Mouse (Mus musculus) thymus, postnatal 0 days (tissue): ENCODE measurements around the gene Dock6. TPM values are rescaled to one million over a fixed set of nuclear protein-coding genes. Genes with fewer than 3 reads are reported as not detected.

Experiments
- DNase-seq: peaks from one replicate; pipeline ENCODE4 v3.0.0-alpha.2; 2015; ENCODE audit warnings: low spot score
- polyA plus RNA-seq: library from polyadenylated mRNA; unstranded; fragments of >200 nt; fragmentation: Nextera tagmentation; extraction: Ambion mirVana; gene quantifications from 2 replicates; pipeline ENCODE4 v1.2.1, GENCODE M21; 2015

Dock6 gene
- polyA plus RNA-seq, 1 experiment from 2014 or later = 5.9 TPM

DNA sequence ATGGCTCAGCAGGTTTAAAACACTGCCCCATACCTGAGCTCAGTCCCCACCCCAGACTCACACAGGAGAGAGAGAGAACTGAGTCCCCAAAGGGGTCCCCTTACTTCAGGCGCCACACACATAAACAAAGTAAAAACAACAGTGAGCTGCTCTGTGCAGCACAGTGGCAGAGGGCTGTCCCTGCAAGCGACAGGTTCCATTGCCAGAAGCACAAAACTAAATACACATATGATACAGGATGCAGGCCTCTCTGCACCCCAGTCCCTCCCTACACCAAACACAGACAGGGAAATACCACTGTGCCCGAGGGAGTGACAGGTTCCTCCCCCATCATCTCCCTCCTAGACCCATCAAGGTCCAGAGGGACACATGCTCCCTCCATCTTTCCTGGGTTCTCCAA, 5.0 kb downstream of the Dock6 start:
- DNase-seq = no peak

DNA sequence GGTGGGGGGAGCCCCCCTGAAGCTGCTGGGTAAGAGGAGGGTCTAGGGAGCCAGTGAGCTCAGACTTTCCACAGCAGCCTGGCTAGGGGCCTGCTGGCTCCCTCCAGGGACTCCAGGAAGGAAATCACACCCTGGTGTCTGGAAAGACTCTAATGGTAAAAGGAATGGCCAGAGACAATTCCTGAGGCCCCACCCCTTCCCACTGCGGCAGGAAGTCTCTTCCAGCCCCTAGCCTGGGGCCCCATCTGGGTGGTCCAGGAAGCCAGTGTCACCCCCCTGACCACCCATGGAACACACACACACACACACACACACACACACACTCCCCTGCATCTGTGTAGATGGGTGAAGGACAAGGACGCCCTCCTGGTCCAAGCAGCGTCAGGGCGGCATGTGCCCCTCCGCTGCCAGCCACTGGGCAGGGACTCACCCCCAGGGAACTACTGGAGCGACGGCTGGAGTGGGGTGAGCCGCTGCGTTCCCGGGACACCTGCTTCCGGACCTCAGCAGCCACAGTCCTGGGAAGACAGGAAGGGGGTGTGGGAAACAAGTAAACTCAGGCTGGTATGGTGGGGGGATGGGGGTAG, 5.6 kb downstream of the Dock6 start:
- DNase-seq = no peak

DNA sequence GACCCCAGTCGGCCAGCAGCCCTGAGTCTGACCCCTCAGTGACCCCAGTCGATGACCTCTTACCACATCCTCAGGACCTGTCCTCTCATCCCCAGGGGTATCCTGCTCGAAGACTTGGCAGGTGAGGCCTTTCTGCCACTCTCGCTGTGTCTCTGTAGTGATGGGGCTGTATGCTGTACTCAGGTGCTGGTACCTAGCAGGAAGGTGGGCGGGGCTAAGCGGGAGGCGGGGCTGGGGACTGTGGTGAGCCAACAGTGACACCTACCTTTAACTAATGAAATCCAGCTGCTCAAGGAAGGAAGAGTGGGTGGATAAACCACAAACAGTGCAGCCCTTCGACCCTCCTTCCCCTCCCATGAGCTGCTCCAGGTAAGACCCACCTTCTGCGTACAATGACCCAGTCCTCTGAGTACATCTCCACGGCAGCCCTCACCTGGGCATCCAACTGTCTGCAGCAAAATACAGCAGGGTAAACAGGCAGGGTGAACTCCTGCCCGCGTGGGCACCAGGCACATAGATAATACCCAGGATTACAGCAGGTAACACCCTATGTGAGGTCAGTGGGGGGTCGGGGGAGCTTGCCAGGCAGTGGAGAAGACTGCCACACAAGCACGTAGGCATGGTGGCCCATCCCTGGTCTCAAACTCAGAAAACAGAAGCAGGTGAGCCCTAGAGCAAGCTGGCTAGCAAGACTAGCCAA, 6.9 kb downstream of the Dock6 start:
- DNase-seq = no peak

DNA sequence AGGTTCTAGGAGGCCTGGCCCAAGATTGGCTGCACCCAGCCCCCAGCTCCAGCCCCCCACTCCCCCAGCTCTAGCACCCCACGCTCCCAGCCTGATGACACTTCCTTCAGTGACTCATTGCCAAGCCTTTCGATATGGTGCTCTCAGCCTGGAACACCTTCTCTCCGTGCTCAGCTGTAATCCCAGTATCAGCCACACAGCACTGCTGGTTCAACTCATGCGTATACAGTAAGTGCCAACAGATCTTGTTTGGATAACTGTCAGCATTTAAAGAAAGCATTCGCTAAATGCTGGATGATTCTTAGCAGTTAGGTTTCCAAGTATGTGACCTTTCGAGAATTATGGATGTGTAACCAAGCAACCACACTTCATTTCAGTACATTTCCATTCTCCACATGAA, 9.3 kb downstream of the Dock6 start:
- DNase-seq = no peak

DNA sequence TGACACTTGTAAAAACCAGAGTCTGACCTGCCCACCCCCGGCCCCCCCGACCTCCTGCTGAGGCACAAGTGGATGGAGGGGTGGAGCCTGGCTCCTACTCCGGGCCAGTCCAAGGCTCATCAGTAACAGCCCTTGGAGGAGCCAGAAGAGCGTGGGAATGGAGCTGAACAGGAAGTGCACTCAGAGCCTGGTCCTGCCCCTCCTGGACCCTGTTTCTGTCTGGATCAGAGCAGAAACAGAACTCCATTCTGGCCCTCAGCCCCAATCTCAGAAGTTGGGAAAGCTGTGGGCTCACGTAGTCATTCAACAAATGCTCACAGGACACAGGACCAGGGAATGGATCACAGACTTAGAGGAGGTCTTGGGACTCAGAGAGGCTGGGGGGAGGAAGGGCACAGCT, 10.0 kb downstream of the Dock6 start:
- DNase-seq = no peak

DNA sequence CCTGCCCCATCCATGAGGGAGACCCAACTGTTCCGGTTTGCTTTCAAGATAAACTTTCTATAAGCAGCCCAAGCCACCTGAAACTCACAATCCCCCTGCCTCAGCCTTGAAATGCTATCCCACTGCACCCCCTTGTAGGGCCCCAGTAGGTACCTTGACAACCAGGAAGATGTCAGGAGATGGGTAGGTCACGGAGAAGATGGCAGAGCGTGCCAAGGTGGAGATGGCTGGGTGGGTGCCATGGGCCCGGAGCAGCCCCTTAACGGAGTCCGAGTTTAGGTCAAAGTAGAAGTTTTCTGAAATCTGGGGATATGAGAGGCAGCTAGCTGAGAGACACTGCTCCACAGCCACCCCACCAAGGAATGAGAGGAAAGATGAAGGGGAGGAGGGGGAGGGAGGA, 11.1 kb downstream of the Dock6 start:
- no peak for DNase-seq

DNA sequence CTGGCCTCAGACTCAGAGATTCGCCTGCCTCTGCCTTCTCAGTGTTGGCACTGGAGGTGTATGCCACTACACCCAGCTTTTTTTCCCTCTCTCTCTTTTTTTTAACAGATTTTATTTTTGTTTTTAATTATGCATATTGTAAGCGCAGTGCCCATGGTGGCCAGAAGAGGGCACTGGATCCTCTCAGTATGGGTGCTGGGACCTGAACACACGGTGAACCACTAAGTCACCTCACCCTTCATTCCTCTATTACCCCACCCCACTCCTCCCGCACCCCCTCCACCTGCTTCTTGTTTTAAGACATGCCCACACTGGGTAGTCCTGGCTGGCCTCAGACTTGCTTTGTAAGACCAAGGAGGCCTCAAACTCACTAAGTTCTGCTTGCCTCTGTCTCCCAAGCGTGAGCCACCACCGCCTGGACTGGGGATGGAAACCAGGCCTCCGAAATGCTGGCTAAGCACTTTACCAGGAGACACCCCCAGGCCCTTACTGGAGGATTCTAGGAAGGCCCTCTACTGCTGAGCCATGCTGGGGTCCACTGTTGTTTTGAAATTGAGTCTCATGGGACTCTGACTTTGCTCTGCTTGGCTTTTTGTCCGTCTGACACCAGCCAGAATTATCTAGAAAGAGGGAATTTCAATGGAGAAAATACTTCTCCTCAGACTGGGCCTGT, 12.2 kb downstream of the Dock6 start:
- peak; percentile 56 for DNase-seq

DNA sequence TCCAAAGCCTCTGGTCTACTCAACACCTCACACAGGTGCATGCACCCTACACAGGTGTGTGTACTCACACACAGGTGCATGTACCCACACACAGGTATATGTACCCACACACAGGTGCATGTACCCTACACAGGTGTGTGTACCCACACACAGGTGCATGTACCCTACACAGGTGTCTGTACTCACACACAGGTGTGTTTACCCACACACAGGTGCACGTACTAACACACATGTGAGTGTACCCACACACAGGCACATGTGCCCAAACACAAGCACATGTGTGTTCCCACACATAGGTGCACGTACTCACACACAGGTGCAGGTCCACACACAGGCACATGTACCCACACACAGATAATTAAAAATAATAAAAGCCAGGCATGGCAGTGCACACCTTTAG, 14.7 kb downstream of the Dock6 start:
- no peak for DNase-seq

DNA sequence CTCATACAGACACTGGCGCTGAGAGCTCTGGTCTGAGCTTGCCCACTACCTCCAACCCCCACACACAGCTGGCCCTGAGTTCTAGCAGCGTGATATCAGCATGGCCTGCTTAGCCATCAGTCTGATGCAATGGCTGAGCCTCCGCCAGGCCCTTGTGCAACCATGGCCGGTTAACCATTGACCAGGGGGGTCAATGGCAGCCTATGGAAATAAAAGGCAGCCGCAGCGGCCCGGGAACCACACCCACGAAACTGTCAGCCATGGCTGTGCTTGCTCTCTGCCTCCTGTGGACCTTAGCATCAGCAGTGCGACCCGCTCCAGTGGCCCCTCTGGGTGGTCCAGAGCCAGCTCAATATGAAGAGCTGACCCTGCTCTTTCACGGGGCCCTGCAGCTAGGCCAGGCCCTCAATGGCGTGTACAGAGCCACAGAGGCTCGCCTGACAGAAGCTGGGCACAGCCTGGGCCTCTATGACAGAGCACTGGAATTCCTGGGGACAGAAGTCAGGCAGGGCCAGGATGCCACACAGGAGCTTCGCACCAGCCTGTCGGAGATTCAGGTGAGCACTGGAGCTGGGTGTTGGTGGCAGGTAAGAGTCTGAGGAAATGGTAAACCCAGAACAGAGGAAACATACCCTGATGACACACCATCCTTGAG, 17.1 kb downstream of the Dock6 start, which contains the start of gene Angptl8:
Gene Angptl8 (plus strand): TSS at position 253 of the 655 bp plus-strand sequence.
- DNase-seq = no peak

DNA sequence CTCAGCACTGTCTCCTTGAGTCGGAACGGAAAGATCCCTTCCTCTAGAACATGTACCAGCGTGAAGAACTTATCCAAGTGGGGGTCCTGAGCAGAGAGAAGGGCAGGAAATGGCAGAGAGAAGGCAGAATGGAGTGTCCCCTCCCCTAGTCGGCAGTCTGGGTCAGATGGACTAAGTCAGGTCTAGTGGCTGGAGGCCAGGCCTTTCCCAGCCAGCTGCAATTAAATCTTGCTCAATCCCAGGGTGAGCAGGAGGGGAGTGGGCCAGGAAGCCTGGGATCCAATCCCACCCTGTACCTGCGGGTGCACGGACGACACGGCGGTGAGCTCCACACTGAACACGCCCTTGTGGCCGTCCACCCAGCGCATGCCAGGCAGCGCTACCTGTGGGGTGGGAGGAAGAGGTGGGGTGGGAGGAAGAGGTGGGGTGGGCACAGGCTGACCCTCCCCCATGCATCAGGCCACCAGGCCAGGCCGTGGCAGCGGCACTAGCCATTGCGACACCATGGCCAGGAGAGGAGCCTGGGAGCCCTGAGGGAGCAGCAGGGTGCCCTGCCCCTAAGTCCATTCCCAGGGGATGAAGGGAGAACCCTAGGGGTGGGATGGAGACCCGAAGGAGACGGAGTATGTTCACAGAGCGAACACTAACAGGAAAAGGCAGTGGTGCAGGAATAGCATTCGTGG, 20.7 kb downstream of the Dock6 start:
- DNase-seq = no peak

DNA sequence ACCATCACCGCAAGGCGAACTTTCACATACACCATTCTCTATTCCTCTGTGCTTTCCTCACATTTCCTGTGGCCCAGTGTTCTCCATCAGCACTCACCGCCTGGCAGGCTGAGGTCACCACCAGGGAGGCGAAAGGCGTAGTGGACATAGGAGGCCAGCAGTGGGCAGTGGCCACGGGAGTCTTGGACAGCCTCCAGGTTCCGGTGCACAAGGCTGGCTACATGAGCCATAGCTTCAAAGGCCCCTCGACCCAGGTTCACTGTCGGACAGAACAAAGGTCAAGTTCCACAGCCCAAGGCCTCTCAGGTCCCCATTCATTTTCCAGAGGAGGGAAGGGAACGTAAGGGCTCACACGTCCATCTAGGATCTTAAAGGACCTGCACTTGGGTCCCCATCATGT, 21.5 kb downstream of the Dock6 start:
- DNase-seq = no peak

DNA sequence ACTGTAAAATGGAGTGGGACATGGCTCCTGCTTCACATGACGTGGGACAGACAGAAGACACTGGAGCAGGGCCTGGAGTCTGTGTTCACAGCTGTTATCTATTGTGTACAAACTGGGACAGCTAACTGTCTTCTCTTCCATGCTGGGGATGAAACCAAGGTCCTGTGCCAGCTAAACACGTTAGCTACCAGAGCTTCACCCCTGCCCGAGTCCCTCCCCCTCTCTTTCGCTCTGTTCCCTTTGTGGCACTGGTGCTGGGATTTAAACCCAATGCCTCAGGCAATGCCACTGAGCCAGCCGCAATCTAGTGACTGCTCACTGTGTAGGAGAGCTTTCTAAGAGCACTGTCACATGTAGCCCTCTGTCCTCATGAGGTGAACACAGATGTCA, 22.0 kb downstream of the Dock6 start:
- DNase-seq = no peak

DNA sequence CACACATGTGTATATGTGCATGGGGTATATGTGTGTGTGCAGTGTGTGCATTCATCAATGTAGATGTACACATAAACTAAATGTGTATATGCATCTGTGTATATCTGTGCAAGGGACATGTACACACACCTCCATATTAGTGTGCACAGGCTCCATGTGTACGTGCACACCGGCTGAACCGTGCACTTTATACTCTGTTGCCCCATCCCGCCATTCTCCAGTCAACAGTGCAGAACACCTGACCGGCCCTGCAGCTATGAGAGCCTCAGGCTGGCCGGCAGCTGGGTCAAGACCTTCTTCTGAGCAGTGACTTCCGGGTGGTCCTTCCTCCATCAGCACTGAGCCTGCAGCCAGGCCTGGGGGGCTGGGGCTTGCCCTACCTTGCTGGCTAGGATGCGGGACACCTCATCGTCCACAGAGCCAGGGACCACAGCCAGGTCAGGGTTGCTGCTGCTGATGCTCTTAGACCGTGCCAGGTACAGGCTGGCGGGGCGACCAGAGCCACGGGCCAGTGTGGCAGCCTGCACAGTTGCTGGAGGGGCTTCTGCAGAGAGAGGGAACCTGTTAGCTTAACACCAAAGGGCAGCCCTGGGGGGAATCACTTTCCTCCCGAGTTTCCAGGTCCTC, 22.5 kb downstream of the Dock6 start:
- no peak for DNase-seq

DNA sequence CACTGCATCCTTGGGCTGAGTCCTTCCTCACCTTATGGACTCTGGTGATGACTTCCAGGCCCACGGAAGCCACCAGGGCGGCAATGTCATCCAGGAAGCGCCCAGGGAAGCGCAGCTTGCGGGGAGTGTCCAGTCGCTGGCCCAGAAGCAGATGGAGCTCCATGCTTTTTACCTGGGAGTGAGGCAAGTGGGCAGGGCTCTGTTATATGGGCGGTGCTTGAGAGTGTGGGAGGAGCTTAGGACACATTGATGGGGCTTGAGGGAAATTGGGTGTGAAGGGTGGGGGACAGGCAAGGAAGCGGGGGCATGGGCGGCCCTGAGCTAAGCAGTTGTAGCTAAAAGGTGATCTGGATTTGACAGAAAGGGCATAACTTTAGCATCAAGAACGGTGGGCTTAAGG, 28.1 kb downstream of the Dock6 start:
- DNase-seq = no peak

DNA sequence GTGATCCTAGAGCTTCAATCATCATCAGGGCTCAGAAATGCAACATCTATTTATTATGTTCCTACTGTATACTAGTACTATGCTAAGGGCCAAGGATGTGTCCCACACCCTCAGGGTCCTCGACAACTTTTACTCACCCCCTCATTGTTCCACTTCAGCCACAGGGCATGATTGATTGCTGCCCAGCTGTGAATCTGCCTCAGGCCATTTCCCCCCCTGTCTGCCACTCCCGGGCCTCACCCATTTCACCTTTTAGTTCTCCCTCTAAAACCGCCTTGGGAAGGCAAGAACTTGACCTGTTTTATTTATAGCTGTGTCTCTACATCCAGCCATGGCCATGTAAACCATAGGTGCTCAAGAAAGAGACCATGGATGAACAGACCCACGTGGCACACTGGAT, 28.5 kb downstream of the Dock6 start:
- DNase-seq = no peak

DNA sequence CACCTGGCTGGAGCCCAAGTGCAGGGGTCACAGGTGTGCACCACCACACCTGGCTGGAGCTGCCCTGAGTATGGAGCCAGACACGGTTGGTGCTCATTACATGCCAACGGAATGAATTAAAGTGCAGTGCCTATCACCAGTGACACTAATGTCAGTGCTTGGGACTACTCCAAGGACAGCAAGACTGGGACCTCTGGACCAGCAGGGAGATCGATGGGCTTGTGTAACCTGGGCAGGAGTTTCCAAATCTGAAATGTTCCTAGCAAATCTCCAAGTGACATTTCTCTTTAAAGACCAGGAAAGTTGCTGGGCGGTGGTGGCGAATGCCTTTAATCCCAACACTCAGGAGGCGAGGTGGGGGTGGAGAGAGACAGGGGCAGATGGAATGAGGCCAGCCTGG, 29.7 kb downstream of the Dock6 start:
- no peak for DNase-seq

DNA sequence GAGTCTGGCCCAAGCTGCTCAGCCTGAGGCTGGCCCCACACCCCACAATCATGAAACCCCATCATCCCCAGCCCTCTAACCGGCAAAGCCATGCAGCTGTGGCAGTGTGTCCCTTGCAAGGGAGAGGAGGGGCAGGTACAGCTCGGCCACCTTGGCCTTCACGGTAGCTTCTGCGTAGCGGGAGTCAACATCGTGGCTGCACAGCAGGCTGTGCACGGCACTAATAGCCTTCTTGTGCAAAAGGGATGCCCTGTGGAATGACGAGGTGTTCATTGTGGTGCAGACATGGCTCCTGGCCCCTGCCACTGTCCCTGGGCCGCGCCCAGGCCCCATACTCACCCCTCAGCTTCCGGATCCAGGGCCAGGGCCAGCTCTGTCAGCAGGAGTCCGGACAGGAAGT, 32.3 kb downstream of the Dock6 start:
- no peak for DNase-seq

DNA sequence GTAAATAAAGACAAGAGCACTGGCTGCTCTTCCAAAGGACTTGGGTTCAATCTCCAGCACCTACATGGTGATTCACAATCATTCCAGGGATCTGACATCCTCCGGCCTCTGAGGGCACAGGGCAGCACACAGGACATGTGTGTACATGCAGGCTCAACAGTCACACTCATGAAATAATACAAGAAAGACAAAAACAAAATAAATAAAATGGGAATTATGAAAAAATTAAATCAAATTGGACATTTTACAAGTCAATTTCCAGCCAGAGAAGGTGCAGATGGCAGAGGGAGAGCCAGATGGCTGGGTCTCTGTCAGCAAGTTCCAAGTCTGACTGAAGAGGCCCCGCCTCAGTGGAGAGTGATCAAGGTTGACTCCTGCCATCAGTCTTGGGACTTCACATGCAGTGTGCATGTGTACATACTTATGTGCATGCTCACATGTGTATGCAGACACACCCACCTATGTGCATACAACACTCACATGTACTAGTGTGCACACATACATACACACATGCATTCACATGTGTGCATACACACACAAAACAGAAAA, 33.2 kb downstream of the Dock6 start:
- no peak for DNase-seq

DNA sequence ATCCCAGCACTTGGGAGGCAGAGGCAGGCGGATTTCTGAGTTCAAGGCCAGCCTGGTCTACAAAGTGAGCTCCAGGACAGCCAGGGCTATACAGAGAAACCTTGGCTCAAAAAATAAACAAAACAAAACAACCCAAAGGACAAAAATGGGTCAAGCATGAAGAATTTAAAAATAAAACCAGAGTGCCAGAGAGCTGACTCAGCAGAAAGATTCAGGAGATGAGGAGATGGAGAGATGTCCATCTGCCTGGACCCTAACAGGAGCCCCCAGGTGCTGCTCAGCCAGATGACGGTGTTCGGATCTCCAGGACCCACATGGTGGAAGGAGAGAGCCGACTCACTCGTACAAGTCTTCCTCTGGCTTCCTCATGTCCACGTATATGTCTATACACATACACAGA, 33.9 kb downstream of the Dock6 start:
- DNase-seq = no peak

DNA sequence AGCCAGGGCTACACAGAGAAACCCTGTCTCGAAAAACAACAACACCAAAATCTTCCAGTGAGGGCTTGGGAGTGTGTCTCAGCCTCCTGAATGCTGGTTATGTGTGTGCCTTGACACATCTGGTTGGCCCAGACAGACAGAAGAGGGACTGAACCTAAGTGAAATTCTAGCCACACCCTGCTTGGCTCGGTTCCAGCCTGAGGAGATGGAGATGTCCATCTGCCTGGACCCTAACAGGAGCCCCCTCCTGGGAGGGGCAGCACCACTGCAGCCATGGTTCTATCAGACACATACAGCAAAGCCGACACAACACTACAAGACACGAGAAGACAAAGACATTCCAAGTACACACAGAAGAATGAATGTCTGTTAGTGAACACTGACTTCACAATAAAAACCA, 34.3 kb downstream of the Dock6 start:
- no peak for DNase-seq

DNA sequence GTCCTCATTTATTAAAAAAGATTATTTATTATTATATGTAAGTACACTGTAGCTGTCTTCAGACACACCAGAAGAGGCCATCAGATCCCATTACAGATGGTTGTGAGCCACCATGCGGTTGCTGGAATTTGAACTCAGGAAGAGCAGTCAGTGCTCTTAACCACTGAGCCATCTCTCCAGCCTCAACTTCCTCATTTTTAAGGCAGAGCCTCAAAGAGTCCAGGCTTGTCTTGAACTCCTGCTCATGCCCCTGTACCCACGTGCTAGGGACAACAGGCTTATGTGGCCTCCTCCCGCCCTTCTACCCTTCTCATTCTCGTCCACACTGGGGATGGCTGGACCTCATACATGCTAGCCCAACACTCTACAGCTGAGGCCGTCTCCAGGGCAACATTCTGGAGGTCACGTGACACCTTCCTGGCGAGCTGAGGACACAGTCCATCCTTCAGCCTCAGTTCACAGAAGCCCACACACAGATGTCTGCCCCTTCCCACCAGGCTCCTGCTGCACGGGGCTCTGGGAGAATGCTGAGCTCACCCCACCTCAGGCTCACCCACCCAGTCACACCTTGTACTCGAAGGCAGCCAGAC, 35.6 kb downstream of the Dock6 start:
- DNase-seq = no peak
